Comparison of ENCODE assay signal across 23 mouse cellular contexts in genomic region chr8:83392521-83392920, GRCm38 (mm10). TPM values are rescaled to one million over a fixed set of nuclear protein-coding genes. Genes with fewer than 3 reads are reported as not detected.
"Had no signal": no experiment of that assay in that cellular context is flagged by ENCODE, and none has a peak within 500 bp of the region (broad histone marks: within the 10 kb centered on the region; RNA-seq: fewer than 3 reads in every experiment).

No protein-coding gene starts in this region.

- H3K27ac ChIP-seq: neural tube, embryonic 15.5 days; stomach, embryonic 15.5 days; stomach, postnatal 0 days had no signal

- H3K4me3 ChIP-seq: neural tube, embryonic 15.5 days; stomach, embryonic 15.5 days had no signal

- H3K4me1 ChIP-seq: stomach, embryonic 15.5 days had no signal

- H3K4me2 ChIP-seq: neural tube, embryonic 15.5 days; stomach, embryonic 15.5 days had no signal

- DNase-seq: retina, postnatal 1 day; right cerebral cortex, adult 18-20 months; right cerebral cortex, postnatal 14 days; right cerebral cortex, postnatal 25 days; right cerebral cortex, postnatal 4 days; spleen, adult 18-20 months; thymus, adult 18-20 months; thymus, adult 2 months; thymus, postnatal 14 days; thymus, postnatal 25 days; thymus, postnatal 36 days; thymus, postnatal 4 days had no signal

- H3K9me3 ChIP-seq: neural tube, embryonic 15.5 days; stomach, embryonic 15.5 days had no signal

- H3K36me3 ChIP-seq: neural tube, embryonic 15.5 days; stomach, embryonic 15.5 days had no signal

- H3K9ac ChIP-seq: neural tube, embryonic 15.5 days; stomach, embryonic 15.5 days had no signal

RNA-seq across cellular contexts. Expression of gene Clgn, which starts 2.9 kb away (rescaled TPM):
- total RNA-seq: neutrophil, adult 5-6 weeks had no signal
- polyA plus RNA-seq: small intestine, adult 2 months had no signal

RNA-seq across cellular contexts. Expression of gene Mgat4d, which starts 44.2 kb away (rescaled TPM):
- total RNA-seq: neutrophil, adult 5-6 weeks had no signal
- polyA plus RNA-seq: neural tube, embryonic 14.5 days; neural tube, embryonic 15.5 days; small intestine, adult 2 months; spleen, adult 2 months; stomach, embryonic 14.5 days; stomach, embryonic 15.5 days; stomach, embryonic 16.5 days; stomach, postnatal 0 days; thymus, adult 2 months; thymus, postnatal 0 days; urinary bladder, adult 2 months had no signal
